Mouse (Mus musculus) G1E (cell line): ENCODE measurements around the gene Wee1. TPM values are rescaled to one million over a fixed set of nuclear protein-coding genes. Genes with fewer than 3 reads are reported as not detected.

ENCODE experiments used
- ATAC-seq: 2 replicates; pipeline ENCODE4 v1.8.0; 2016; ENCODE audit warnings: mild to moderate bottlenecking; ENCODE audit not compliant: insufficient number of reproducible peaks, poor library complexity, low FRiP score, severe bottlenecking; ENCODE audit errors: extremely low read depth
- DNase-seq: peaks from one replicate; pipeline ENCODE4 v3.0.0; 2012; ENCODE audit warnings: low spot score
- H3K27me3 ChIP-seq: 2 replicates; pipeline ENCODE4 v1.6.1; 2012; ENCODE audit warnings: mild to moderate bottlenecking, low read length, inconsistent platforms; ENCODE audit not compliant: insufficient read depth
- H3K36me3 ChIP-seq: replicated peaks from 2 replicates; pipeline ENCODE3; 2012; ENCODE audit warnings: mild to moderate bottlenecking, inconsistent platforms
- H3K4me1 ChIP-seq: 2 replicates; pipeline ENCODE4 v1.6.1; 2012; ENCODE audit warnings: low read depth, low read length, inconsistent platforms, mixed read lengths; ENCODE audit not compliant: insufficient read depth
- H3K4me3 ChIP-seq: 2 replicates; pipeline ENCODE4 v1.5.1; 2012; ENCODE audit warnings: low read depth, mild to moderate bottlenecking, inconsistent platforms, low read length, moderate library complexity, mixed read lengths
- H3K9me3 ChIP-seq: replicated peaks from 2 replicates; pipeline ENCODE4 v1.6.1; 2012; ENCODE audit warnings: inconsistent platforms
- CTCF ChIP-seq: IDR thresholded peaks from 2 replicates; pipeline ENCODE4 v1.5.1; 2012; ENCODE audit warnings: low read depth, low read length, inconsistent platforms, mixed read lengths
- GATA1 ChIP-seq: IDR thresholded peaks from 2 replicates; pipeline ENCODE4 v1.6.1; 2012; ENCODE audit warnings: borderline replicate concordance, low read length, inconsistent platforms, mixed read lengths
- GATA2 ChIP-seq: IDR thresholded peaks from 2 replicates; pipeline ENCODE4 v1.6.1; 2012; ENCODE audit warnings: low read depth, low read length, inconsistent platforms, borderline replicate concordance
- POLR2AphosphoS5 ChIP-seq: IDR thresholded peaks from 2 replicates; pipeline ENCODE4 v1.6.1; 2012; ENCODE audit warnings: low read depth, low read length, inconsistent platforms; ENCODE audit not compliant: insufficient replicate concordance
- TAL1 ChIP-seq: conservative IDR thresholded peaks from 2 replicates; pipeline ENCODE4 v1.6.1; 2012; ENCODE audit warnings: low read depth, low read length, inconsistent platforms, mixed read lengths
- polyA plus RNA-seq: library from polyadenylated mRNA; stranded (reverse); fragments of >175 nt; gene quantifications from 2 replicates; pipeline ENCODE4 v1.2.3, GENCODE M21; 2012
- total RNA-seq, 2 experiments: library from RNA; stranded (forward) in 1 of 2; stranded (reverse) in 1 of 2; fragments of 200-1000 nt in 1 of 2; fragments of >200 nt in 1 of 2; fragmentation: Nextera tagmentation in 1 of 2; gene quantifications; 2 replicates each; pipeline ENCODE4 v1.2.3; 2014 to 2017

The Wee1 gene
- total and polyA plus RNA-seq, 3 experiments: 21.3 to 82.1 (median 32.7) TPM

DNA sequence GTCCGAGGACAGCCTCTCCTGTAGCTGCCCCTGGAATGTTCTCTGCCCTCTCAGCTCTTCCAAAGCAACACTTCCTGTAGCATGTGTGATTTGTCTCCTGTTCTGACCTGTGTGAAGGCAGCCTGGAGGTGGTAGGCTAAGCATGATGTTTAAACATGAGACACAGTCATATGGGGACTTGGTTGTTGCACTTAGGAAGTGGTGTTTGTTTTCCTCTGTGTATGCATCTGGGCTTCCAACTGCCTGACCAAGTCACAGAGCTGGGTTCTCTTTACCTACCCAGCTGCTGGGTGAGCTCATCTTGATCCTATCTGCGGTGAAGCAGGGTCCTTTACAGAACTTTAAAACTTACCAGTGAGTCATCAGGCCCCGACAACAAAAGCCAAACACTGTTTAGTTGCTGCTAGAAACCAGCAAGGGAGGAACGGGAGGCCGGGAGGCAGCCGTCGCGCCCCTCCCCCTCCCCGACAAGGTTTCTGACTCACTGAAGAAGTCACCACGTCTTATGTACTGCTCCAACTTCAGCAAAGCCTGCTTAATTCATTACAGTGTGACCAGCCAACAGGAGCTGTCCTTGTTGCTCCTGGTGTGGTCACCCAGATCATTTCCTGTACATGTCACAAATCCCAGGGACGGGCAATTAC is 12.8 kb upstream of the Wee1 start:
- H3K9me3 ChIP-seq: 0 out of 2 replicates have a peak, but pooled peaks cover 3% of the 10 kb centered on the region
- peaks cover 21% of the 10 kb centered on the region for H3K4me1 ChIP-seq
- H3K27me3 ChIP-seq: no peaks in the 10 kb centered on the region
- ATAC-seq: peak; percentile 82
- DNase-seq: peak; percentile 33
- H3K36me3 ChIP-seq: no peaks in the 10 kb centered on the region
- TF ChIP-seq POLR2AphosphoS5 (no peak), GATA1 (no peak), CTCF (no peak), GATA2 (no peak), TAL1 (no peak)
- peak overlapping the region; percentile 61; the same call in 1 of the 2 replicates for H3K4me3 ChIP-seq

DNA sequence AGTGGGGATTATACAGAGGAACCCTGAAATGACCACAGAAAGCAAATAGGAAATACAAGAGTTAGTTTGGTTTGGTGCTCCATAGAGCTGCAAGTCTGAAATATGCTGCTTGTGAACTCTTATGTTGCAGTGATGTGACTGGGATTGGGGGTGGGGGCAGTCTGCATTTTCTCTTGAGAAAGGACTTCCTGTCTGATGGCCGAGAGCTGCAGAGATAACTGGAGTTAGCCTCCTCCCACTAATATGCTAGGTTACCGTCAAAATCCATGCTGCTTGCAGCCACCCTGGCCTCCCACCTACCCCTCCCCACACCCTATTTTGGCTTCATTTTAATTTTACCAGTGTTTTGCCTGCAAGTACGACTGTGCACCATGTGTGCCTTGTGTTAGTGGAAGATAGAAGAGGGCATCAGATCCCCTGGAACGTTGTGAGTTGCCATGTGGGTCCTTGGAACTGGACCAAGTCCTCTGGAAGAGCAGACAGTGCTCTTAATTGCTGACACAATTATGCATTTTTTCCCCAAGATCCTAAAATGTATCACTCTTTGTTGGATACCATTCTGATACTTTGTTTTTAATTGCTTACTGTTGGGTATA is 11.7 kb upstream of the Wee1 start:
- ATAC-seq (no peak), DNase-seq (no peak)

DNA sequence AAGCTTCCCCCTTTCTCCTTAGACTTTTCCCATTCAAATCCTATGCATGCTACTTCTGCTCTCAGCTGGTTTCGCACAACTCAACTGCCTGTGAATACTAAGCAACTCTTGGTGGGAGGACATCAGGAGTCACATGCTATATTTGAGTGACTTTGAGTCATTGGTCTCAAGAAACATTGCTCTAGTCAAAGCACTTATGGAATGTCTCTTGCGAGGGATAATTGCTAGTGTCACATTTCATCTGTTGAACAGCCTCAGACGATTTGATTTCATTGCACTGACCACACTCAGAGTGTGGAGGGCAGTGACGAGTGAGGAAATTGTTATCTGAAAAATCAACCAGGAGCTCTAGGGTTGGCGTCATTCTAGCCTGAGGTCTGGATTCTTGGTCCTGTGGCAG is 7.1 kb upstream of the Wee1 start:
- TF ChIP-seq GATA1: no peak
- H3K4me1 ChIP-seq: peaks cover 16% of the 10 kb centered on the region
- 0 out of 2 replicates have a peak, but pooled peaks cover 3% of the 10 kb centered on the region for H3K9me3 ChIP-seq
- no peaks in the 10 kb centered on the region for H3K27me3 ChIP-seq
- H3K4me3 ChIP-seq: no peak overlapping the region
- ATAC-seq: no peak
- H3K36me3 ChIP-seq: no peaks in the 10 kb centered on the region
- DNase-seq: no peak

More for the DNA sequence above, 11.7 kb upstream of the Wee1 start:
- no peaks in the 10 kb centered on the region for H3K36me3 ChIP-seq
- H3K4me3 ChIP-seq: no peak overlapping the region
- TF ChIP-seq CTCF (no peak), TAL1 (no peak), GATA2 (no peak), POLR2AphosphoS5 (no peak), GATA1 (no peak)
- H3K9me3 ChIP-seq: 0 out of 2 replicates have a peak, but pooled peaks cover 3% of the 10 kb centered on the region
- H3K4me1 ChIP-seq: peaks cover 26% of the 10 kb centered on the region
- no peaks in the 10 kb centered on the region for H3K27me3 ChIP-seq

- ATAC-seq: no peak
- Histone ChIP-seq H3K9me3 (0 out of 2 replicates have a peak, but pooled peaks cover 3% of the 10 kb centered on the region), H3K36me3 (no peaks in the 10 kb centered on the region), H3K4me3 (no peak overlapping the region), H3K4me1 (peaks cover 18% of the 10 kb centered on the region), H3K27me3 (no peaks in the 10 kb centered on the region)
- TF ChIP-seq CTCF (no peak), POLR2AphosphoS5 (no peak), GATA2 (no peak), GATA1 (no peak), TAL1 (no peak)
- DNase-seq: no peak
These were observed 5.0 kb upstream of the Wee1 start for GRCm38 (mm10) chr7:110116731-110117291.

DNA sequence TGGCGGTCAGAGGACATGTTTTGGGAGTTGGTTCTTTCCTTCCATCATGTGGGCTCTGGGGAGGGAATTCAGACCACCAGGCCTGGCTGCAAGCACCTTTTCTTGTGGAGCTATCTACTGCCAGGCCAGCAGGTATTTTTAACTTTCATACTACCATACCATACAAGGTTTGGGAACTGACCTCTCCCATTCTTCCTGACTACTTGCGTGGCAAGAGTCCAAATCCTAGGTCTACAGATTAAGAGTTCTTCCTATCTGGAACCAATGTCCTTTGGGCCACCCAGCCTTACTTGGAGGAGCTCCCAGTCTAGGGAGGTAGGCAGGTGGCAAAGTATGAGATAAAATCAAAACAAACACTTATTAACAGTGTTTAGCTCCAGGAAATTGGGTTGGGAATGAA is 3.4 kb upstream of the Wee1 start:
- Histone ChIP-seq H3K4me1 (peaks cover 19% of the 10 kb centered on the region), H3K9me3 (0 out of 2 replicates have a peak, but pooled peaks cover 3% of the 10 kb centered on the region), H3K4me3 (no peak overlapping the region), H3K36me3 (no peaks in the 10 kb centered on the region), H3K27me3 (no peaks in the 10 kb centered on the region)
- DNase-seq: no peak
- TF ChIP-seq GATA2 (no peak), CTCF (no peak), GATA1 (no peak), POLR2AphosphoS5 (no peak), TAL1 (no peak)
- no peak for ATAC-seq

- peaks cover 6% of the 10 kb centered on the region for H3K36me3 ChIP-seq
- no peak overlapping the region for H3K4me3 ChIP-seq
- no peaks in the 10 kb centered on the region for H3K27me3 ChIP-seq
- H3K4me1 ChIP-seq: peaks cover 23% of the 10 kb centered on the region
- H3K9me3 ChIP-seq: no peaks in the 10 kb centered on the region
- DNase-seq (no peak), ATAC-seq (no peak)
- TF ChIP-seq GATA1 (no peak), TAL1 (no peak), CTCF (no peak), POLR2AphosphoS5 (no peak), GATA2 (no peak)
These were observed 1.6 kb upstream of the Wee1 start for GRCm38 (mm10) chr7:110120157-110120784.
